ENCODE assay signal across 18 mouse cellular contexts in the genomic region with DNA sequence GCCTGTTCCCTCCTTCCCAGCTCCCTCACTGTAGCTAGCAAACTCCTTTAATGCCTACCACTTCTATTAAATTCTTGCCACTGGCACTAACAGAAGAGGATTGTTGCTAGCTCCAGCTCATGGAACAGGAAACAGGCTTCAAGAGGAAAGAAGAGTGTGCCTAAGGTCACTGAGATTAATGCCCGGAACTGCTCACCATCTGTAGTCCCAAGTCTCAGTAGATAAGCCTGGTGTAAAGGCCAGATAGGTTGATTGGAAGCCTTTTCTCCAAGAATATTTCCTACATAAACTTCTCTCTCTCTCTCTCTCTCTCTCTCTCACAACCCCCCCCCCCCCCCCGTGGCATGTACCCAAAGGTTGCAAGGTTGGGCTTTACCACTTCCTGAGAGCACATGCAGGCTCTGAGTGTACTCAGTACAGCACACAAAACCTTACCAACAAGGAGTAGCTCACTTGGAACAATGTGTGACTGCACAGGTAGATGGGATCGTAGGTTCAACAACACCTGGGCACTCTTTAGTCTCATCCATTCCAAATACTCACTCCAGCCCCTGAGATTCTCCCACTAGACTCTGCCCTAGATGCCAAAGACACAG. TPM values are rescaled to one million over a fixed set of nuclear protein-coding genes. Genes with fewer than 3 reads are reported as not detected.
DNase-seq lines count a peak whose midpoint lies in the region; ATAC-seq lines count a peak whose summit lies in the region.
"Had no signal": no experiment of that assay in that cellular context is flagged by ENCODE, and none has a peak within 500 bp of the region (broad histone marks: within the 10 kb centered on the region; RNA-seq: fewer than 3 reads in every experiment).

No protein-coding gene starts in this region.

- no peak for ATAC-seq in limb, embryonic 11.5 days (ENCODE audit: insufficient number of reproducible peaks, low FRiP score, low TSS enrichment, low read depth)
- peak; percentile 67 for ATAC-seq in common myeloid progenitor, adult 5-6 weeks (replicated peaks; ENCODE audit: low read depth, poor library complexity, severe bottlenecking)
- ATAC-seq in megakaryocyte-erythroid progenitor cell, adult 5-6 weeks (replicated peaks; ENCODE audit: low FRiP score, low TSS enrichment, poor library complexity, severe bottlenecking), result peak; percentile 55; the same call in 1 of the 2 replicates
- no peak for ATAC-seq in midbrain, embryonic 14.5 days (ENCODE audit: low FRiP score, low TSS enrichment)
- ATAC-seq in hindbrain, embryonic 14.5 days (ENCODE audit: low FRiP score), result no peak

- no peak overlapping the region for H3K9ac ChIP-seq in limb, embryonic 11.5 days (ENCODE audit: low read length)
- no peak overlapping the region for H3K9ac ChIP-seq in midbrain, embryonic 14.5 days (replicated peaks; ENCODE audit: low read length)
- no peak overlapping the region for H3K9ac ChIP-seq in hindbrain, embryonic 14.5 days
- H3K9ac ChIP-seq: embryonic facial prominence, embryonic 15.5 days; forebrain, embryonic 12.5 days; liver, embryonic 14.5 days; neural tube, embryonic 13.5 days had no signal

- WGBS in limb, embryonic 11.5 days, result 63% methylated on average over 3 of the region's 3 CpGs
- 79% methylated on average over 3 of the region's 3 CpGs for WGBS in limb, embryonic 10.5 days
- WGBS in midbrain, embryonic 14.5 days, result 73% methylated on average over 3 of the region's 3 CpGs
- 85% methylated on average over 3 of the region's 3 CpGs for WGBS in hindbrain, embryonic 14.5 days

- no peak overlapping the region for H3K27ac ChIP-seq in limb, embryonic 11.5 days (replicated peaks; ENCODE audit: low read depth, low read length)
- H3K27ac ChIP-seq in limb, embryonic 10.5 days, result no peak overlapping the region
- no peak overlapping the region for H3K27ac ChIP-seq in midbrain, embryonic 14.5 days (replicated peaks; ENCODE audit: low read depth, low read length)
- H3K27ac ChIP-seq in hindbrain, embryonic 14.5 days, result no peak overlapping the region
- H3K27ac ChIP-seq: embryonic facial prominence, embryonic 15.5 days; forebrain, embryonic 12.5 days; hindbrain, postnatal 0 days; liver, embryonic 14.5 days; neural tube, embryonic 13.5 days had no signal

- no peaks in the 10 kb centered on the region for H3K9me3 ChIP-seq in limb, embryonic 11.5 days (ENCODE audit: control insufficient read depth, low read length)
- H3K9me3 ChIP-seq in limb, embryonic 10.5 days (replicated peaks), result no peaks in the 10 kb centered on the region
- no peaks in the 10 kb centered on the region for H3K9me3 ChIP-seq in midbrain, embryonic 14.5 days (ENCODE audit: control insufficient read depth, low read length)
- 0 out of 2 replicates have a peak, but pooled peaks cover 5% of the 10 kb centered on the region for H3K9me3 ChIP-seq in hindbrain, embryonic 14.5 days (ENCODE audit: control insufficient read depth, low read length)
- H3K9me3 ChIP-seq: embryonic facial prominence, embryonic 15.5 days; forebrain, embryonic 12.5 days; G1E; neural tube, embryonic 13.5 days had no signal

- no peak overlapping the region for H3K4me3 ChIP-seq in limb, embryonic 11.5 days (ENCODE audit: low read depth, low read length)
- no peak overlapping the region for H3K4me3 ChIP-seq in limb, embryonic 10.5 days
- H3K4me3 ChIP-seq in midbrain, embryonic 14.5 days (replicated peaks; ENCODE audit: low read depth, low read length), result no peak overlapping the region
- H3K4me3 ChIP-seq in hindbrain, embryonic 14.5 days (replicated peaks; ENCODE audit: low read length), result no peak overlapping the region
- H3K4me3 ChIP-seq: embryonic facial prominence, embryonic 15.5 days; forebrain, embryonic 12.5 days; neural tube, embryonic 13.5 days had no signal

- H3K36me3 ChIP-seq in limb, embryonic 11.5 days (ENCODE audit: control insufficient read depth, insufficient read depth, low read length), result no peaks in the 10 kb centered on the region
- no peaks in the 10 kb centered on the region for H3K36me3 ChIP-seq in limb, embryonic 10.5 days
- H3K36me3 ChIP-seq in midbrain, embryonic 14.5 days (ENCODE audit: control insufficient read depth, insufficient read depth, low read length), result no peaks in the 10 kb centered on the region
- no peaks in the 10 kb centered on the region for H3K36me3 ChIP-seq in hindbrain, embryonic 14.5 days (replicated peaks; ENCODE audit: control insufficient read depth, insufficient read depth)
- H3K36me3 ChIP-seq: embryonic facial prominence, embryonic 15.5 days; forebrain, embryonic 12.5 days; G1E; neural tube, embryonic 13.5 days had no signal

- DNase-seq in limb, embryonic 11.5 days (ENCODE audit: low spot score), result peak; percentile 14
- DNase-seq in limb, embryonic 10.5 days (ENCODE audit: low spot score), result no peak
- peak; percentile 42 for DNase-seq in CD4-positive, CD25-positive, alpha-beta regulatory T cell, adult 2 months (ENCODE audit: low read depth, low spot score)
- no peak for DNase-seq in midbrain, embryonic 14.5 days
- DNase-seq in hindbrain, embryonic 14.5 days (ENCODE audit: low spot score), result no peak
- DNase-seq in urinary bladder, postnatal 36 days (ENCODE audit: low spot score in 2 of 2), result no peak

- H3K4me1 ChIP-seq in limb, embryonic 11.5 days (ENCODE audit: control insufficient read depth, insufficient read depth, low read length), result no peaks in the 10 kb centered on the region
- H3K4me1 ChIP-seq in limb, embryonic 10.5 days, result peaks cover 9% of the 10 kb centered on the region
- H3K4me1 ChIP-seq in midbrain, embryonic 14.5 days (ENCODE audit: control insufficient read depth, insufficient read depth, low read length), result no peaks in the 10 kb centered on the region
- no peaks in the 10 kb centered on the region for H3K4me1 ChIP-seq in hindbrain, embryonic 14.5 days (replicated peaks; ENCODE audit: control insufficient read depth, insufficient read depth, low read length)
- H3K4me1 ChIP-seq: embryonic facial prominence, embryonic 15.5 days had no signal

- no peaks in the 10 kb centered on the region for H3K27me3 ChIP-seq in limb, embryonic 11.5 days (ENCODE audit: control insufficient read depth, insufficient read depth, low read length)
- 0 out of 2 replicates have a peak, but pooled peaks cover 9% of the 10 kb centered on the region for H3K27me3 ChIP-seq in limb, embryonic 10.5 days (ENCODE audit: low read depth, poor library complexity, severe bottlenecking)
- peaks cover 7% of the 10 kb centered on the region; the same call in 1 of the 2 replicates for H3K27me3 ChIP-seq in midbrain, embryonic 14.5 days (ENCODE audit: control insufficient read depth, insufficient read depth, low read length)
- peaks cover 14% of the 10 kb centered on the region for H3K27me3 ChIP-seq in hindbrain, embryonic 14.5 days (ENCODE audit: control insufficient read depth, insufficient read depth, low read length)

- no peak overlapping the region for H3K4me2 ChIP-seq in limb, embryonic 11.5 days (ENCODE audit: low read depth, severe bottlenecking)
- H3K4me2 ChIP-seq in midbrain, embryonic 14.5 days (ENCODE audit: low read length), result no peak overlapping the region
- no peak overlapping the region for H3K4me2 ChIP-seq in hindbrain, embryonic 14.5 days (replicated peaks)
- H3K4me2 ChIP-seq: embryonic facial prominence, embryonic 15.5 days; forebrain, embryonic 12.5 days; heart, embryonic 11.5 days; neural tube, embryonic 13.5 days had no signal

RNA-seq across cellular contexts. Expression of gene Efcab14, which starts 5.2 kb away (rescaled TPM):
- polyA plus RNA-seq in limb, embryonic 11.5 days (2014; fragmentation: Nextera tagmentation; extraction: Ambion mirVana), result 44.3 and 48.5 TPM in 2 replicates
- 30.8 and 34.0 TPM in 2 replicates for polyA plus RNA-seq in limb, embryonic 10.5 days (2016; fragmentation: Nextera tagmentation; extraction: Ambion mirVana)
- 32.8 and 48.6 TPM in 2 replicates for total RNA-seq in common myeloid progenitor, adult 5-6 weeks (2017)
- 39.7 and 45.7 TPM in 2 replicates for total RNA-seq in megakaryocyte-erythroid progenitor cell, adult 5-6 weeks (2014; fragmentation: Nextera tagmentation)
- 34.2 and 41.0 TPM in 2 replicates for total RNA-seq in megakaryocyte-erythroid progenitor cell, adult 5-6 weeks (2017)
- 16.3 and 25.4 TPM in 2 replicates for polyA plus RNA-seq in midbrain, embryonic 14.5 days (2014; fragmentation: Nextera tagmentation; extraction: Ambion mirVana)
- 23.9 and 25.5 TPM in 2 replicates for polyA plus RNA-seq in hindbrain, embryonic 14.5 days (2014; fragmentation: Nextera tagmentation; extraction: Ambion mirVana)

RNA-seq across cellular contexts. Expression of gene Tex38, which starts 48.5 kb away (rescaled TPM):
- polyA plus RNA-seq in limb, embryonic 11.5 days (2014; fragmentation: Nextera tagmentation; extraction: Ambion mirVana), result 0.32 and 0.65 TPM in 2 replicates
- 0.43 TPM in 1 of 2 replicates, not detected in the other for polyA plus RNA-seq in limb, embryonic 10.5 days (2016; fragmentation: Nextera tagmentation; extraction: Ambion mirVana)
- total RNA-seq in common myeloid progenitor, adult 5-6 weeks (2017), result 0.87 TPM in 1 of 2 replicates, not detected in the other
- total RNA-seq in megakaryocyte-erythroid progenitor cell, adult 5-6 weeks (2014; fragmentation: Nextera tagmentation), result not detected in 2 replicates
- not detected in 2 replicates for total RNA-seq in megakaryocyte-erythroid progenitor cell, adult 5-6 weeks (2017)
- polyA plus RNA-seq in midbrain, embryonic 14.5 days (2014; fragmentation: Nextera tagmentation; extraction: Ambion mirVana), result 0.28 and 0.37 TPM in 2 replicates
- polyA plus RNA-seq in hindbrain, embryonic 14.5 days (2014; fragmentation: Nextera tagmentation; extraction: Ambion mirVana), result 0.27 and 0.33 TPM in 2 replicates
- total RNA-seq: G1E; hindbrain, postnatal 0 days; left cerebral cortex, adult 18-20 months had no signal
- polyA plus RNA-seq: C2C12; G1E; kidney, embryonic 14.5 days; neural tube, embryonic 13.5 days had no signal

RNA-seq across cellular contexts. Expression of gene Atpaf1, which starts 52.3 kb away (rescaled TPM):
- polyA plus RNA-seq in limb, embryonic 11.5 days (2014; fragmentation: Nextera tagmentation; extraction: Ambion mirVana), result 58.7 and 63.3 TPM in 2 replicates
- 55.8 and 58.0 TPM in 2 replicates for polyA plus RNA-seq in limb, embryonic 10.5 days (2016; fragmentation: Nextera tagmentation; extraction: Ambion mirVana)
- 13.1 and 17.4 TPM in 2 replicates for total RNA-seq in common myeloid progenitor, adult 5-6 weeks (2017)
- 13.2 and 17.2 TPM in 2 replicates for total RNA-seq in megakaryocyte-erythroid progenitor cell, adult 5-6 weeks (2014; fragmentation: Nextera tagmentation)
- 16.5 and 17.8 TPM in 2 replicates for total RNA-seq in megakaryocyte-erythroid progenitor cell, adult 5-6 weeks (2017)
- 37.8 and 44.3 TPM in 2 replicates for polyA plus RNA-seq in midbrain, embryonic 14.5 days (2014; fragmentation: Nextera tagmentation; extraction: Ambion mirVana)
- 40.9 and 45.6 TPM in 2 replicates for polyA plus RNA-seq in hindbrain, embryonic 14.5 days (2014; fragmentation: Nextera tagmentation; extraction: Ambion mirVana)

Comparison
In these comparisons a context has a peak if more than half of its experiments do, and no peak if none do; other contexts are left out.
1. DNase-seq: peak in limb, embryonic 11.5 days (single experiment) and CD4-positive, CD25-positive, alpha-beta regulatory T cell, adult 2 months (single experiment); none in limb, embryonic 10.5 days (single experiment), midbrain, embryonic 14.5 days (single experiment), hindbrain, embryonic 14.5 days (single experiment) and urinary bladder, postnatal 36 days (0 of 2).
2. ATAC-seq: peak in common myeloid progenitor, adult 5-6 weeks (single experiment) and megakaryocyte-erythroid progenitor cell, adult 5-6 weeks (single experiment); none in limb, embryonic 11.5 days (single experiment), midbrain, embryonic 14.5 days (single experiment) and hindbrain, embryonic 14.5 days (single experiment).